Mouse (Mus musculus) kidney, adult 2 months (tissue): ENCODE results near the gene Dand5. TPM values are rescaled to one million over a fixed set of nuclear protein-coding genes. Genes with fewer than 3 reads are reported as not detected.

Experiments used
- DNase-seq: peaks from one replicate; pipeline ENCODE4 v3.0.0; 2021
- H3K27ac ChIP-seq: fragments of 200-500 bp; 2 replicates; pipeline ENCODE4 v1.5.1; 2012; ENCODE audit warnings: low read depth, low read length, control low read depth, inconsistent platforms; ENCODE audit not compliant: insufficient read depth
- H3K27me3 ChIP-seq: fragments of 200-500 bp; replicated peaks from 2 replicates; pipeline ENCODE4 v1.6.1; 2012; ENCODE audit warnings: mild to moderate bottlenecking, moderate library complexity, low read length, inconsistent platforms; ENCODE audit not compliant: control insufficient read depth, insufficient read depth
- H3K36me3 ChIP-seq: fragments of 200-500 bp; 2 replicates; pipeline ENCODE4 v1.6.1; 2012; ENCODE audit warnings: mild to moderate bottlenecking, moderate library complexity, low read length, inconsistent platforms; ENCODE audit not compliant: control insufficient read depth, insufficient read depth
- H3K4me1 ChIP-seq: fragments of 200-500 bp; 2 replicates; pipeline ENCODE4 v1.6.1; 2011; ENCODE audit warnings: low read length; ENCODE audit not compliant: control insufficient read depth, insufficient read depth
- H3K4me3 ChIP-seq: fragments of 200-500 bp; 2 replicates; pipeline ENCODE4 v1.5.1; 2011; ENCODE audit warnings: mild to moderate bottlenecking, low read depth, low read length, control low read depth; ENCODE audit not compliant: insufficient read depth
- CTCF ChIP-seq: fragments of 200-500 bp; conservative IDR thresholded peaks from 2 replicates; pipeline ENCODE4 v1.5.1; 2011; ENCODE audit warnings: low read depth, mild to moderate bottlenecking, control low read depth, low read length, moderate library complexity, mixed read lengths; ENCODE audit not compliant: insufficient read depth, insufficient read length
- POLR2A ChIP-seq: fragments of 200-500 bp; IDR thresholded peaks from one replicate; pipeline ENCODE4 v1.6.1; 2011; ENCODE audit warnings: low read depth, low read length, control low read depth
- WGBS: fragments of 180-500 bp; shearing (Covaris S2); methylation state at CpG from one replicate; pipeline ENCODE4 v1.1.7; 2018; 5-methylcytosine and 5-hydroxymethylcytosine counted together
- polyA plus RNA-seq: library from polyadenylated mRNA; depleted of rRNA; stranded (reverse); fragments of >200 nt; gene quantifications from 2 replicates; pipeline ENCODE4 v1.2.3, GENCODE M21; 2012

Gene Dand5
- polyA plus RNA-seq, 1 experiment = 4.4 TPM

DNA sequence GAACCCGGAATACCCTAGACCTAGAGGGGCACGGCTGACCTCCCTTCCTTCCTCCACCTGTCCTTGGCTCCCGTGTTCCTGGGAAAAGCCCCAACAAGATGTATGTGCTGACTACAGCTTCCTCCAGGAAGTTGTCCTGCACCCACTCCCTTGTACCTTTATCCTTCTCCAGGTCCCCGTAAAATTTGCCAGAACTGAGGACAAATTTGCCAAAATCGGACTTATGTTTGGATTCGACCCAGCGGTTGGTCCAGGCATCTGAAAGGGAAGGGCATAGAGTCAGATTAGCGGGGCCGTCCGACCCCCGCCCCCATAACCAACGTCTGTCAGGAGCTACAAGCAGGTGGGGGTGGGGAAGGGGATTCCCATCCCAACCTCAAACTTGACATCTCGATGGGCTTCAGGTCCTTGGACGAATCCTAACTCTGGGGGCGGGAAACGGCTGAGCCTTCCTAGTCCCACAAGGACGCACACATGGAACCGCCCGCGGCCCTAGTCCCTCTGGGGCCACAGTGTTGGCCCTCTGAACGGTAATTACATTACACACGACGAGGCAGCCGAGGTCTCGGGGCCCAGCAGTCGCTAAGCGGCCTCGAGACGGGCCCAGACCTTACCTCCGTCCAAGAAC lies 23.6 kb upstream of the Dand5 start:
- TF ChIP-seq CTCF (no peak), POLR2A (no peak)
- H3K36me3 ChIP-seq = peaks cover 11% of the 10 kb centered on the region
- peak overlapping the region; percentile 60 for H3K27ac ChIP-seq
- under 1% methylated on average over 30 of the region's 30 CpGs for WGBS
- H3K4me1 ChIP-seq = peaks cover 11% of the 10 kb centered on the region
- peak overlapping the region; percentile 92 for H3K4me3 ChIP-seq
- peak; percentile 18 for DNase-seq
- no peaks in the 10 kb centered on the region for H3K27me3 ChIP-seq

DNA sequence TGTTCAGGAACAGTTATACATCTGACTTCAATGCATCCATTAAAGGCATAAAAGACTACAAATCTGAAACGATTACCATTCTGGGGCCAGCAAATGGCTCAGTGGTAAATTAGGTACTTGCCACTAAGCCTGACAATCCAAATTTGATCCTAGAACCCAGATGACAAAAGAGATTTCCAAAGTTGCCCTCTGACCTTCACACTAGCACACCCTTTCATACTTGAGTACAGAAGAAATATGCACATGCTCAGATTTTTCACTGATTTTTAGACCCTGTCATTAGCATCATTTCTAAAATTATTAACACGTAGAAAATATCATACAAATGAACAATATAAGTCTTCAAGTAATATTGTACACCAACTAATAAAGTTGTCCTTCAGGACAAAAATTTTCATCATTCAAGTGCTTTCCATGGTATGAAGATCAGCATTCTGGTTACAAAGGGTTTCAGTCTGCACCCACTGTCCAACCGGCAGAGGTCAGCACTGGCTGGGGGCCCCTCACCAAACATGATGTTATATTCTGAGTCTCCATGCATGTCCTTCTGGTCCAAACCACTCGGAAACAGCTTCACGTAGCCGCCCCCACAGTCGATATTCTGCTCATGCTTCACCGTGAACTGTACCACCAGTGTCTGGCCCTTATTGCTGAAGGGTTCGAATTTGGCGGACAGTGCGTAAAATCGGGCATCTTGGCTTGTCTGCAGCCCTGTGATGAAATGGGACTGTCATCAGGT lies 22.9 kb upstream of the Dand5 start:
- Histone ChIP-seq H3K36me3 (peaks cover 11% of the 10 kb centered on the region), H3K27me3 (no peaks in the 10 kb centered on the region), H3K4me3 (peak overlapping the region; percentile 92), H3K27ac (peak overlapping the region; percentile 60), H3K4me1 (peaks cover 11% of the 10 kb centered on the region)
- peak; percentile 57 for DNase-seq
- 8% methylated on average over 12 of the region's 12 CpGs for WGBS
- no peak for TF ChIP-seq POLR2A
- peak; percentile 45 for TF ChIP-seq CTCF

DNA sequence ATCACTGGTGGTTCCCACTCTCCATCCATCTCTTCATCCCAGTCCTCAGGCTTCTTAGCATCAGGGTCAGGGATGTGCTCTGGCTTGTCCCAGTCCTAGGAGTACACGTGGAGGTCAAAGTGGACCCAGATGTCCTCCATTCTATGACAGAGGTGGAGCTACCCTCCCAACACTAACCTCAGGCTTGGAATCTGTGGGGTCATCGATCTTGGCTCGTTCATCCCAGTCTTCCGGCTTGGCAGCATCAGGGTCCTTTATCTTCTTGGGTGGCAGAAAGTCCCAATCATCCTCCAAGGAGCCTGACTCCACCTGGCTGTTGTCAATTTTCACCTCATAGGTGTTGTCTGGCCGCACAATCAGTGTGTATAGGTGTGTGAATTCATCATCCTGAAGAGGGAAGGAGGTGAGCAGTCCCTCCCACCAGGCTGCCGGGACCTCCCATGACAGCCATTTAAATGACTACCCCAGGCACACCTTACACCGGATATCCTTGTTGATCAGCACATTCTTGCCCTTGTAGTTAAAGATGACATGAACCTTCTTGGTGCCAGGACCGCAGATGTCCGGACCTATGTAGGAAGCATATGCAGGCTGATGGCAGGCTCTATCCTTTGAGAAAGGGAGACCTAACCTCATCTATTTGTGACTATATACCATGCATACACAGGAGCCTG lies 21.9 kb upstream of the Dand5 start:
- peaks cover 11% of the 10 kb centered on the region for H3K36me3 ChIP-seq
- no peak for DNase-seq
- 54% methylated on average over 9 of the region's 9 CpGs for WGBS
- H3K27me3 ChIP-seq = no peaks in the 10 kb centered on the region
- no peak for TF ChIP-seq CTCF
- TF ChIP-seq POLR2A = no peak
- peaks cover 11% of the 10 kb centered on the region for H3K4me1 ChIP-seq
- H3K4me3 ChIP-seq = no peak overlapping the region; the same call in 1 of the 2 replicates
- no peak overlapping the region for H3K27ac ChIP-seq

DNA sequence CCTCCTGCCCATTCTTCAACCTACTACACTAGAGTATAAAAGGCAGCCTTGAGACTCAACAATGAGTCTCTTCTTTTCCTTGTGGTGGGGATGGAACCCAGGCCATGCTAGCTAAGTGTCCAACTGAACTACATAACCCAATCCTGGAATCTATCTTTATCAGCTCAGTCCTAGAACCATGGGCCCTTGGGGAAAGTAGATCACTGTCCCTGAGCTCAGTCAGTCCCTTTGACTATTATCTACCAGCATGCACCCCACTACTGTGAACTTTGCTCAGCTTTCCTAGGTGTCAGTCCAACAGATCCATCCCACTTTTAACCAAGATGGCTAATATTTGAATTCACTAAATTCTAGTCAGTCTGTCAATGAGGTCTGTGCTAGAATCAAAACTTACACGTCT lies 18.9 kb upstream of the Dand5 start:
- no peaks in the 10 kb centered on the region for H3K27me3 ChIP-seq
- H3K4me3 ChIP-seq = no peak overlapping the region
- WGBS = 75% methylated on average over 1 of the region's 1 CpGs
- H3K4me1 ChIP-seq = peaks cover 5% of the 10 kb centered on the region; the same call in 1 of the 2 replicates
- no peak for DNase-seq
- H3K27ac ChIP-seq = no peak overlapping the region
- H3K36me3 ChIP-seq = peaks cover 13% of the 10 kb centered on the region
- TF ChIP-seq CTCF (no peak), POLR2A (no peak)

DNA sequence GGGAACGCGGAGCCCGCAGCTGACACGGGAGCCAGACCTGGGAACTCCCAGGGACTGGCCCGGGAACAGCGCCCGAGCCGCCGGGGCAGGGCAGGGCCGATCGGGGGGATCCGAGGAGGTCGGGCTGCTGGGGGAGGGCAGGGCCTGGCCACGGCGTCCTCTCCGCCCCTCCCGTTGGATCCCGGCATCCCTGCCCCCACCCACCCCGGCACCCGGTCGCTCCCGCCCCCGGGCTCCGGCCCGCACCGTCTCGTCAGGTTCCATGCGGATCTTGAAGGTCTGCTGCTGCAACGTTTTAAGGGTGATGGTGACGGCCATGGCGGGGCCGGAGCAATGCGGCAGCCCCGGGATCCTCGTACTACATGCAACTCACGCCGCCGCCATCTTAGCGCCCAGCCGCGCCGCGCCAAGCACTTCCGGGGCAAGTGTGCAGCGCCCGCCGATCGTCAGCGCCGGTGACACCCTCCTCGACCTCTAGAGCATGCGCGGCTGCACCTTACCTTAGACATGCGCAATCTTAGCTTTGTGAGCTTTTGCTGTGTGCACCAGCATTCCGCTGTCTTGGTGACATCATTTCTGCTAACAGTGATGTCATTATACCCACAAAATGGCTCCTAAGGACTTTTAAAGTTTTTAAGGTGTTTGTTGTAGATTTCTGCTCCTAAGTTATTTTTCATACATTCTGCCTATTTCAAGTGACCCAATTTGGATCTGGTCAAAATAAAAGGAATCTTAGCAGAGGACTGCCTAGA lies 17.8 kb upstream of the Dand5 start, which contains the start of gene Rad23a:
Rad23a (minus strand) TSS at position 418 of the 752 bp plus-strand sequence.
- no peak within 1 kb of the TSS for H3K27ac ChIP-seq
- peaks cover 13% of the 10 kb centered on the region for H3K36me3 ChIP-seq
- H3K4me3 ChIP-seq = peak within 1 kb of the TSS; percentile 84
- TF ChIP-seq POLR2A (peak; percentile 61), CTCF (no peak)
- H3K4me1 ChIP-seq = peaks cover 5% of the 10 kb centered on the region; the same call in 1 of the 2 replicates
- 1% methylated on average over 55 of the region's 55 CpGs for WGBS
- DNase-seq = peak; percentile 95
- no peaks in the 10 kb centered on the region for H3K27me3 ChIP-seq

DNA sequence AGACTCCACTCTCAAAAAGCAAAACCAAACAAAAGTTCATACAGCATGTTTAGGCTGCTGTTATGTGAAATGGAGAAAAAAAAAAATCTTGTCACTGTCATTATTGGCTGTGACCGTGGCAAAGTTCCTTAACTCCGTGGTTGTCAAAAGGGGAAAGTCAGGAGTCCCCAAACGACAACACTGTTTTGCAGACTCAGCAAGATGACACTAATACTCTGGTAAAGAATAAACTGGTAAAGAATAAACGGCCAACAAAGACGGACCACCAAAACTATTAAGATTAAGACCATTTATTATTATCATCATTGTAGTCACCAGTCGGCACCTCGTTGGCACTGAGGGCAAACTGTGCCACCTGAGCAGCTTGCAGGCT lies 17.2 kb upstream of the Dand5 start:
- DNase-seq = no peak
- H3K27ac ChIP-seq = no peak overlapping the region

More for the DNA sequence above, 17.2 kb upstream of the Dand5 start:
- TF ChIP-seq CTCF (no peak), POLR2A (no peak)
- H3K4me3 ChIP-seq = peak overlapping the region; percentile 84
- under 1% methylated on average over 7 of the region's 7 CpGs for WGBS
- peaks cover 4% of the 10 kb centered on the region; the same call in 1 of the 2 replicates for H3K4me1 ChIP-seq
- H3K36me3 ChIP-seq = peaks cover 11% of the 10 kb centered on the region
- H3K27me3 ChIP-seq = no peaks in the 10 kb centered on the region
